ENCODE assay signal across 10 mouse cellular contexts in the genomic region with DNA sequence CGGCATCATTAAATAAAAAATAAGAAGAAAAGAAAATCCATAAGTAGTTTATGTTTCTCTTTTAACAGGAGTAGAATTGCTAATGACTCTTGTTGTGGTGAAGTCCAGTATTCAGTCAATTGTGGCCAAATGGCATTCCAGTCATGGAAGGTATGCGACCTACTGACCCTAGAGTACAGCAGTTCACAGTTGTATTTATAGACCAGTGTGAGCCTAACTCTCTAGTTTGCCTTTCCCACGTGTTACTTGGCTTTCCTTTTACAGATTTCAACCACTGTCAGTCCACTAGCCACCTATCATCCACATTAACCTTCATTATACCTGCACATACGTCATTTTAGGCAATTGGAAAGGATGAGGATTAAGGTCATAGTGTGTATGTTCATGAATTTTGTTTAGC.
DNase-seq lines count a peak whose midpoint lies in the region; ATAC-seq and TF ChIP-seq lines count a peak whose summit lies in the region.
"Had no signal": no experiment of that assay in that cellular context is flagged by ENCODE, and none has a peak within 500 bp of the region (broad histone marks: within the 10 kb centered on the region; RNA-seq: fewer than 3 reads in every experiment).

No protein-coding gene starts in this region.

- no peak for TF ChIP-seq POLR2A in liver, adult 2 months (IDR thresholded peaks at IDR 0.05; ENCODE audit: extremely low read depth, insufficient read depth, low read length)
- TF ChIP-seq POLR2A in kidney, adult 2 months (IDR thresholded peaks at IDR 0.05; ENCODE audit: low read depth, low read length) = no peak

- no peaks in the 10 kb centered on the region for H3K9me3 ChIP-seq in embryonic facial prominence, embryonic 10.5 days
- H3K9me3 ChIP-seq in liver, embryonic 16.5 days (replicated peaks; ENCODE audit: control insufficient read depth, low read length) = no peaks in the 10 kb centered on the region
- H3K9me3 ChIP-seq in forebrain, embryonic 10.5 days = no peaks in the 10 kb centered on the region

- H3K9ac ChIP-seq in liver, adult 2 months (ENCODE audit: low read depth, low read length) = no peak overlapping the region
- no peak overlapping the region for H3K9ac ChIP-seq in liver, embryonic 16.5 days (ENCODE audit: low read depth, low read length)

- 44% methylated on average over 4 of the region's 4 CpGs for WGBS in liver, adult 2 months
- WGBS in embryonic facial prominence, embryonic 10.5 days = 32% methylated on average over 4 of the region's 4 CpGs
- WGBS in kidney, adult 2 months = 22% methylated on average over 4 of the region's 4 CpGs
- 27% methylated on average over 4 of the region's 4 CpGs for WGBS in liver, embryonic 16.5 days (ENCODE audit: insufficient replicate concordance)
- WGBS in forebrain, embryonic 10.5 days = 45% methylated on average over 4 of the region's 4 CpGs

- H3K4me2 ChIP-seq in liver, embryonic 16.5 days (ENCODE audit: low read depth, low read length) = no peak overlapping the region

- no peaks in the 10 kb centered on the region for H3K79me2 ChIP-seq in liver, adult 2 months (ENCODE audit: control insufficient read depth, insufficient read depth, low read length)

- no peaks in the 10 kb centered on the region for H3K27me3 ChIP-seq in liver, adult 2 months (ENCODE audit: control insufficient read depth, insufficient read depth, low read length)
- no peaks in the 10 kb centered on the region for H3K27me3 ChIP-seq in embryonic facial prominence, embryonic 10.5 days (replicated peaks; ENCODE audit: low read depth, poor library complexity, severe bottlenecking)
- no peaks in the 10 kb centered on the region for H3K27me3 ChIP-seq in kidney, adult 2 months (replicated peaks; ENCODE audit: control insufficient read depth, insufficient read depth, low read length)
- H3K27me3 ChIP-seq in liver, embryonic 16.5 days (ENCODE audit: control insufficient read depth, insufficient read depth, low read depth, low read length) = no peaks in the 10 kb centered on the region
- no peaks in the 10 kb centered on the region for H3K27me3 ChIP-seq in forebrain, embryonic 10.5 days (ENCODE audit: poor library complexity, severe bottlenecking)

- no peak overlapping the region for H3K27ac ChIP-seq in liver, adult 2 months (replicated peaks; ENCODE audit: insufficient read depth, low read depth, low read length)
- no peak overlapping the region for H3K27ac ChIP-seq in embryonic facial prominence, embryonic 10.5 days (replicated peaks)
- H3K27ac ChIP-seq in kidney, adult 2 months (ENCODE audit: insufficient read depth, low read depth, low read length) = no peak overlapping the region
- H3K27ac ChIP-seq in liver, embryonic 16.5 days (ENCODE audit: low read length) = no peak overlapping the region
- no peak overlapping the region for H3K27ac ChIP-seq in forebrain, embryonic 10.5 days

- peaks cover 2% of the 10 kb centered on the region; the same call in 1 of the 2 replicates for H3K4me1 ChIP-seq in liver, adult 2 months (ENCODE audit: control insufficient read depth, insufficient read depth, low read length)
- peaks cover 7% of the 10 kb centered on the region; the same call in 1 of the 2 replicates for H3K4me1 ChIP-seq in embryonic facial prominence, embryonic 10.5 days
- H3K4me1 ChIP-seq in kidney, adult 2 months (ENCODE audit: control insufficient read depth, insufficient read depth, low read length) = peaks cover 2% of the 10 kb centered on the region; the same call in 1 of the 2 replicates
- H3K4me1 ChIP-seq in liver, embryonic 16.5 days (ENCODE audit: control insufficient read depth, low read depth, low read length) = no peaks in the 10 kb centered on the region
- H3K4me1 ChIP-seq in forebrain, embryonic 10.5 days = peaks cover 8% of the 10 kb centered on the region

- intact Hi-C loops in left cerebral cortex, postnatal 14 days (cut with DNase I) = no loop called here

- TF ChIP-seq CTCF in liver, adult 2 months (IDR thresholded peaks at IDR 0.05; ENCODE audit: low read depth, low read length) = no peak
- no peak for TF ChIP-seq CTCF in kidney, adult 2 months (conservative IDR thresholded peaks at IDR 0.05; ENCODE audit: insufficient read depth, insufficient read length, low read depth, low read length)

- no peaks in the 10 kb centered on the region for H3K36me3 ChIP-seq in liver, adult 2 months (ENCODE audit: control insufficient read depth, insufficient read depth, low read length)
- H3K36me3 ChIP-seq in embryonic facial prominence, embryonic 10.5 days (replicated peaks) = no peaks in the 10 kb centered on the region
- H3K36me3 ChIP-seq in kidney, adult 2 months (ENCODE audit: control insufficient read depth, insufficient read depth, low read length) = no peaks in the 10 kb centered on the region
- no peaks in the 10 kb centered on the region for H3K36me3 ChIP-seq in liver, embryonic 16.5 days (ENCODE audit: control insufficient read depth, insufficient read depth)
- H3K36me3 ChIP-seq in forebrain, embryonic 10.5 days (replicated peaks) = no peaks in the 10 kb centered on the region

- H3K4me3 ChIP-seq in liver, adult 2 months (ENCODE audit: insufficient read depth, low read depth, low read length) = no peak overlapping the region
- H3K4me3 ChIP-seq in embryonic facial prominence, embryonic 10.5 days = no peak overlapping the region
- H3K4me3 ChIP-seq in kidney, adult 2 months (ENCODE audit: insufficient read depth, low read depth, low read length) = no peak overlapping the region
- H3K4me3 ChIP-seq in liver, embryonic 16.5 days (ENCODE audit: low read depth, low read length) = no peak overlapping the region
- H3K4me3 ChIP-seq in forebrain, embryonic 10.5 days = no peak overlapping the region

- peak; percentile 64 for DNase-seq in liver, adult 2 months (ENCODE audit: extremely low read depth, low read depth, low spot score)
- DNase-seq in liver = no peak
- DNase-seq in embryonic facial prominence, embryonic 10.5 days (ENCODE audit: low spot score) = peak; percentile 28
- DNase-seq in kidney, adult 2 months = peak; percentile 84
- DNase-seq in forebrain, embryonic 10.5 days (ENCODE audit: extremely low spot score, low spot score) = no peak
- DNase-seq in left cerebral cortex, postnatal 14 days (ENCODE audit: low spot score in 2 of 2) = no peak
- DNase-seq in thymus, postnatal 36 days = no peak
- DNase-seq: cerebellum, postnatal 14 days; gastrocnemius, postnatal 14 days had no signal

- ATAC-seq in liver, embryonic 16.5 days (ENCODE audit: low read depth) = peak; percentile 67

Comparison
In these comparisons a context has a peak if more than half of its experiments do, and no peak if none do; other contexts are left out.
1. DNase-seq: peak in liver, adult 2 months (single experiment), embryonic facial prominence, embryonic 10.5 days (single experiment) and kidney, adult 2 months (single experiment); none in liver (single experiment), forebrain, embryonic 10.5 days (single experiment), left cerebral cortex, postnatal 14 days (0 of 2) and thymus, postnatal 36 days (0 of 2).